Mouse (Mus musculus) kidney, embryonic 14.5 days (tissue): ENCODE results near the gene Saa2. TPM values are rescaled to one million over a fixed set of nuclear protein-coding genes. Genes with fewer than 3 reads are reported as not detected.

ENCODE experiments used
- ATAC-seq: fragments of 200-750 bp; cut with Nextera tagmentation; 2 replicates; pipeline ENCODE4 v1.8.0; 2017; ENCODE audit warnings: moderate number of reproducible peaks, mild to moderate bottlenecking, moderate TSS enrichment, moderate library complexity; ENCODE audit not compliant: low FRiP score, low TSS enrichment
- H3K27ac ChIP-seq: fragments of 300-500 bp; sonication (generic); 2 replicates; pipeline ENCODE4 v1.5.1; 2014; ENCODE audit warnings: low read depth, mild to moderate bottlenecking, low read length, moderate library complexity, mixed read lengths
- H3K27me3 ChIP-seq: fragments of 300-500 bp; sonication (generic); 2 replicates; pipeline ENCODE4 v1.6.1; 2014; ENCODE audit warnings: mild to moderate bottlenecking, low read length; ENCODE audit not compliant: control insufficient read depth, insufficient read depth
- H3K36me3 ChIP-seq: fragments of 300-500 bp; sonication (generic); 2 replicates; pipeline ENCODE4 v1.6.1; 2014; ENCODE audit warnings: low read length, mixed read lengths; ENCODE audit not compliant: control insufficient read depth, insufficient read depth
- H3K4me1 ChIP-seq: fragments of 300-500 bp; sonication (generic); 2 replicates; pipeline ENCODE4 v1.6.1; 2014; ENCODE audit warnings: low read length, mixed read lengths; ENCODE audit not compliant: control insufficient read depth, insufficient read depth
- H3K4me2 ChIP-seq: fragments of 300-500 bp; sonication (generic); replicated peaks from 2 replicates; pipeline ENCODE4 v1.6.1; 2014; ENCODE audit warnings: low read depth, mild to moderate bottlenecking, low read length
- H3K4me3 ChIP-seq: fragments of 300-500 bp; sonication (generic); 2 replicates; pipeline ENCODE4 v1.5.1; 2014; ENCODE audit warnings: mild to moderate bottlenecking, low read length
- H3K9ac ChIP-seq: fragments of 300-500 bp; sonication (generic); 2 replicates; pipeline ENCODE4 v1.6.1; 2014; ENCODE audit warnings: low read depth, mild to moderate bottlenecking, low read length, moderate library complexity
- H3K9me3 ChIP-seq: fragments of 300-500 bp; sonication (generic); 2 replicates; pipeline ENCODE4 v1.6.1; 2016; ENCODE audit warnings: low read length; ENCODE audit not compliant: control insufficient read depth
- WGBS: fragments of 180-500 bp; shearing (Covaris S2); extraction: QIAGEN DNeasy Blood & Tissue Kit; methylation state at CpG from one replicate; pipeline ENCODE4 v1.1.7; 2014; 5-methylcytosine and 5-hydroxymethylcytosine counted together
- polyA plus RNA-seq: library from polyadenylated mRNA; unstranded; fragments of >200 nt; fragmentation: Nextera tagmentation; extraction: Ambion mirVana; gene quantifications from 2 replicates; pipeline ENCODE4 v1.2.1, GENCODE M21; 2014

The Saa2 gene
- polyA plus RNA-seq: 0.74 TPM in 1 of 2 replicates, not detected in the other

- Histone ChIP-seq H3K9ac (no peak within 1 kb of the TSS), H3K27ac (no peak within 1 kb of the TSS), H3K4me2 (no peak within 1 kb of the TSS), H3K36me3 (no peaks in the 10 kb centered on the region), H3K9me3 (no peaks in the 10 kb centered on the region), H3K4me1 (no peaks in the 10 kb centered on the region), H3K27me3 (no peaks in the 10 kb centered on the region), H3K4me3 (no peak within 1 kb of the TSS)
- 62% methylated on average over 3 of the region's 3 CpGs for WGBS
- ATAC-seq: peak; percentile 36; the same call in 1 of the 2 replicates
These were observed at the start of gene Saa2 for GRCm38 (mm10) chr7:46751490-46751889. TSS of gene Saa2 (plus strand) at chr7:46751790.

GRCm38 (mm10) chr7:46710390-46710844, 41.2 kb upstream of the Saa2 start, which contains the start of gene Saal1:
TSS of gene Saal1 (minus strand) at chr7:46710680.
- Histone ChIP-seq H3K9ac (peak within 1 kb of the TSS; percentile 89), H3K27ac (peak within 1 kb of the TSS; percentile 78), H3K27me3 (no peaks in the 10 kb centered on the region), H3K4me3 (peak within 1 kb of the TSS; percentile 91), H3K36me3 (peaks cover 26% of the 10 kb centered on the region), H3K9me3 (no peaks in the 10 kb centered on the region), H3K4me1 (0 out of 2 replicates have a peak, but pooled peaks cover 3% of the 10 kb centered on the region), H3K4me2 (peak within 1 kb of the TSS; percentile 52)
- 0% methylated on average over 38 of the region's 38 CpGs for WGBS
- ATAC-seq: peak; percentile 99

GRCm38 (mm10) chr7:46712250-46712649, 39.3 kb upstream of the Saa2 start:
- Histone ChIP-seq H3K4me3 (no peak overlapping the region), H3K9me3 (no peaks in the 10 kb centered on the region), H3K27me3 (no peaks in the 10 kb centered on the region), H3K9ac (no peak overlapping the region), H3K4me2 (no peak overlapping the region), H3K36me3 (peaks cover 8% of the 10 kb centered on the region; the same call in 1 of the 2 replicates), H3K27ac (no peak overlapping the region), H3K4me1 (0 out of 2 replicates have a peak, but pooled peaks cover 3% of the 10 kb centered on the region)
- 77% methylated on average over 6 of the region's 6 CpGs for WGBS
- no peak for ATAC-seq

DNA sequence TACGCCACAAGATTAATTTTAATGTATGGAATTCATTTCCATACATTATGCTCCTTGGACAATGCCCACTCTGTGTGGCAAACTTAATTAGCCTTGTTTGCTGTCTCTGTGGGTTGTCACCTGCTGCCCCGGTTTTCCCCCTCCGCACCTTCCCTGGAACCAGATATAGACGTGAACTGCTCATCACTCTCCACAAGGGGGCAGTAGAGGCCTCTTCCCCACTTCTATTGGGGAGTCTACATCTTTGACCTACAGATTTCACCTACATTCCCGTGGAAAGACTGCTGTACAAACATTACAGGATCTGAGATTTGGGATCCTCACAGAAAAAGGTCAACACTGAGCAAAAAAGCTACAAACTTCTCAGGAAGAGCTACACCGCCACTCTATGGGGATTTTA, 37.1 kb upstream of the Saa2 start:
- WGBS: 33% methylated on average over 6 of the region's 6 CpGs
- no peak for ATAC-seq
- no peaks in the 10 kb centered on the region for H3K27me3 ChIP-seq

GRCm38 (mm10) chr7:46715600-46715999, 36.0 kb upstream of the Saa2 start, which contains the start of gene Saa3:
TSS of gene Saa3 (minus strand) at chr7:46715700.
- Histone ChIP-seq H3K4me1 (no peaks in the 10 kb centered on the region), H3K9ac (no peak within 1 kb of the TSS), H3K27ac (no peak within 1 kb of the TSS), H3K27me3 (no peaks in the 10 kb centered on the region), H3K36me3 (no peaks in the 10 kb centered on the region), H3K9me3 (no peaks in the 10 kb centered on the region), H3K4me3 (no peak within 1 kb of the TSS), H3K4me2 (no peak within 1 kb of the TSS)
- no peak for ATAC-seq
- 85% methylated on average over 5 of the region's 5 CpGs for WGBS

More for the DNA sequence above, 37.1 kb upstream of the Saa2 start:
- H3K9me3 ChIP-seq: no peaks in the 10 kb centered on the region
- H3K4me1 ChIP-seq: 0 out of 2 replicates have a peak, but pooled peaks cover 3% of the 10 kb centered on the region
- H3K36me3 ChIP-seq: no peaks in the 10 kb centered on the region
- no peak overlapping the region for H3K4me3 ChIP-seq
- no peak overlapping the region for H3K9ac ChIP-seq
- no peak overlapping the region for H3K4me2 ChIP-seq
- H3K27ac ChIP-seq: no peak overlapping the region

DNA sequence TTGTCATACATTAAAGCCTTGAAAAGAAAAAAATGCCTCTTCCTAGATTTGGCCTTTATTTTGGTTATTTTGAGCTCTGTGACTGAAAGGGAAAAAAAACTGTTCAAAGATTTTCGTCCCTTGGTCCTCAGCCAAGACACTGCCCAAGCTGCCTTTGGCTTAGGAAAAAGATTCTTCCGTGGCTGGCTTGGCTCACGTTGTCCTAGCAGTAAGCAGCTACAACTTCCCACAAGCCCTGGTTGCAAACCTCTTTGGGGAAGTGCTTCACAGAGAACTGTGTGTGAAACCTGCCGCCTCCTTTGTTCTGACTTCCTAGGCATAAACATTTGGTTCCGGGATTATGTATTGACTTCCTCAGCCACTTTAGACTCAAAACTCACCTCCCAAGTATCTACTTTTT, 34.7 kb upstream of the Saa2 start:
- H3K4me2 ChIP-seq: no peak overlapping the region
- 40% methylated on average over 5 of the region's 5 CpGs for WGBS
- H3K9ac ChIP-seq: no peak overlapping the region
- no peak overlapping the region for H3K4me3 ChIP-seq
- H3K36me3 ChIP-seq: no peaks in the 10 kb centered on the region
- H3K9me3 ChIP-seq: no peaks in the 10 kb centered on the region
- no peak overlapping the region for H3K27ac ChIP-seq
- no peaks in the 10 kb centered on the region for H3K4me1 ChIP-seq
- no peak for ATAC-seq
- no peaks in the 10 kb centered on the region for H3K27me3 ChIP-seq

- Histone ChIP-seq H3K27ac (no peak overlapping the region), H3K9ac (no peak overlapping the region), H3K4me2 (no peak overlapping the region), H3K27me3 (no peaks in the 10 kb centered on the region), H3K4me3 (no peak overlapping the region), H3K4me1 (no peaks in the 10 kb centered on the region), H3K9me3 (no peaks in the 10 kb centered on the region), H3K36me3 (no peaks in the 10 kb centered on the region)
- 84% methylated on average over 7 of the region's 7 CpGs for WGBS
- no peak for ATAC-seq
These were observed 32.9 kb upstream of the Saa2 start for GRCm38 (mm10) chr7:46718591-46719270.

- no peak overlapping the region for H3K9ac ChIP-seq
- no peaks in the 10 kb centered on the region for H3K9me3 ChIP-seq
- WGBS: 88% methylated on average over 7 of the region's 7 CpGs
- ATAC-seq: no peak
- H3K27ac ChIP-seq: no peak overlapping the region
- no peaks in the 10 kb centered on the region for H3K36me3 ChIP-seq
- no peaks in the 10 kb centered on the region for H3K27me3 ChIP-seq
- H3K4me2 ChIP-seq: no peak overlapping the region
- H3K4me1 ChIP-seq: 0 out of 2 replicates have a peak, but pooled peaks cover 5% of the 10 kb centered on the region
- no peak overlapping the region for H3K4me3 ChIP-seq
These were observed 32.1 kb upstream of the Saa2 start for GRCm38 (mm10) chr7:46719526-46719925.

DNA sequence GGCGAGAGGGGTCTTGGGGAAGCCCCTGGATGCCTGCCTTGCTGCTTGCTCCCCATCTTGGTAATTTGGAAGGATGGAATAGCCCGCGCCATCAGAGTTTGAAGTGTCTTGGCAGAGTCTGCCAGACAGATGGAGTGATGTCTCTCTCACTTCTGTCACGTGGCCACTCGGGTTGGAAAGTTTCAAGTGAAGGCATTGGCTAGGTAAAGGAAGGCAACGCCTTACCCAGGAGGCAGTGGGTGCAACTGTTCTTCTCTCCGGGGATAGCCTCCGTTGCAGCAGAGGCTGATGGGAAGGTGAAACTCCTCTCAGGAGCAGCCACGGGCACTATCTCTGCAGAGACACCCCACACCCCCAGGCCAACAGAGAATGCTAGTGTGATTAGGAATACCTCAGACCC, 31.1 kb upstream of the Saa2 start:
- Histone ChIP-seq H3K4me2 (no peak overlapping the region), H3K9ac (no peak overlapping the region), H3K4me1 (0 out of 2 replicates have a peak, but pooled peaks cover 5% of the 10 kb centered on the region), H3K4me3 (no peak overlapping the region), H3K27me3 (no peaks in the 10 kb centered on the region), H3K9me3 (no peaks in the 10 kb centered on the region), H3K36me3 (no peaks in the 10 kb centered on the region), H3K27ac (no peak overlapping the region)
- 85% methylated on average over 9 of the region's 9 CpGs for WGBS
- ATAC-seq: no peak
